Comparison of ENCODE assay signal across 10 mouse cellular contexts in genomic region chr19:36910424-36911045, GRCm38 (mm10). TPM values are rescaled to one million over a fixed set of nuclear protein-coding genes. Genes with fewer than 3 reads are reported as not detected.
DNase-seq lines count a peak whose midpoint lies in the region; ATAC-seq lines count a peak whose summit lies in the region.
"Had no signal": no experiment of that assay in that cellular context is flagged by ENCODE, and none has a peak within 500 bp of the region (broad histone marks: within the 10 kb centered on the region; RNA-seq: fewer than 3 reads in every experiment).

No protein-coding gene starts in this region.

- peak; percentile 35 for DNase-seq in ZHBTc4 (ENCODE audit: low read depth, low spot score)
- peak; percentile 54 to 57 for DNase-seq in layer of hippocampus, adult 8-10 months (ENCODE audit: low spot score in 2 of 2)
- peak; percentile 73 for DNase-seq in midbrain, embryonic 14.5 days
- DNase-seq in lung, postnatal 10 days, result no peak
- no peak for DNase-seq in adrenal gland, adult 8-10 months
- DNase-seq in cerebellum, adult 8-10 months, result no peak
- no peak for DNase-seq in thymus, postnatal 0 days (ENCODE audit: low spot score)

- H3K36me3 ChIP-seq in forebrain, embryonic 13.5 days (ENCODE audit: poor library complexity, severe bottlenecking), result no peaks in the 10 kb centered on the region
- H3K36me3 ChIP-seq in midbrain, embryonic 14.5 days (ENCODE audit: control insufficient read depth, insufficient read depth, low read length), result no peaks in the 10 kb centered on the region

- H3K4me3 ChIP-seq in forebrain, embryonic 13.5 days, result no peak overlapping the region
- no peak overlapping the region for H3K4me3 ChIP-seq in midbrain, embryonic 14.5 days (replicated peaks; ENCODE audit: low read depth, low read length)
- H3K4me3 ChIP-seq: heart, adult 2 months had no signal

- peak; percentile 65 for ATAC-seq in forebrain, embryonic 13.5 days
- peak; percentile 82 for ATAC-seq in midbrain, embryonic 14.5 days (ENCODE audit: low FRiP score, low TSS enrichment)

- H3K27ac ChIP-seq in forebrain, embryonic 13.5 days, result no peak overlapping the region; the same call in none of the 2 replicates
- H3K27ac ChIP-seq in midbrain, embryonic 14.5 days (replicated peaks; ENCODE audit: low read depth, low read length), result 0 out of 2 replicates have a peak overlapping the region, but pooled peaks have one; percentile 16
- H3K27ac ChIP-seq: heart, adult 2 months; macrophage had no signal

- peaks cover 11% of the 10 kb centered on the region for H3K4me1 ChIP-seq in forebrain, embryonic 13.5 days
- 0 out of 2 replicates have a peak, but pooled peaks cover 7% of the 10 kb centered on the region for H3K4me1 ChIP-seq in midbrain, embryonic 14.5 days (ENCODE audit: control insufficient read depth, insufficient read depth, low read length)

- H3K27me3 ChIP-seq in forebrain, embryonic 13.5 days, result no peaks in the 10 kb centered on the region
- H3K27me3 ChIP-seq in midbrain, embryonic 14.5 days (ENCODE audit: control insufficient read depth, insufficient read depth, low read length), result no peaks in the 10 kb centered on the region

- WGBS in forebrain, embryonic 13.5 days, result 15% methylated on average over 12 of the region's 12 CpGs
- 5% methylated on average over 12 of the region's 12 CpGs for WGBS in midbrain, embryonic 14.5 days

- H3K9me3 ChIP-seq in forebrain, embryonic 13.5 days (replicated peaks), result no peaks in the 10 kb centered on the region
- no peaks in the 10 kb centered on the region for H3K9me3 ChIP-seq in midbrain, embryonic 14.5 days (ENCODE audit: control insufficient read depth, low read length)

- no peak overlapping the region for H3K4me2 ChIP-seq in forebrain, embryonic 13.5 days
- H3K4me2 ChIP-seq in midbrain, embryonic 14.5 days (ENCODE audit: low read length), result no peak overlapping the region

- no peak overlapping the region for H3K9ac ChIP-seq in forebrain, embryonic 13.5 days
- H3K9ac ChIP-seq in midbrain, embryonic 14.5 days (replicated peaks; ENCODE audit: low read length), result no peak overlapping the region

RNA-seq across cellular contexts. Expression of gene Fgfbp3, which starts 8.9 kb away (rescaled TPM):
- 25.5 and 26.2 TPM in 2 replicates for polyA plus RNA-seq in forebrain, embryonic 13.5 days (2015; fragmentation: Nextera tagmentation; extraction: Ambion mirVana)
- 1 to 10 TPM; 6.0 to 8.2 (median 6.4) TPM for total RNA-seq in layer of hippocampus, adult 8-10 months (2022)
- polyA plus RNA-seq in midbrain, embryonic 14.5 days (2014; fragmentation: Nextera tagmentation; extraction: Ambion mirVana), result 50.6 and 66.6 TPM in 2 replicates
- 1 to 10 TPM; 4.2 to 6.3 (median 5.3) TPM for total RNA-seq in adrenal gland, adult 8-10 months (2022)
- 5.2 and 6.5 TPM in 2 replicates for polyA plus RNA-seq in thymus, postnatal 0 days (2015; fragmentation: Nextera tagmentation; extraction: Ambion mirVana)

RNA-seq across cellular contexts. Expression of gene Btaf1, which starts 15.3 kb away (rescaled TPM):
- polyA plus RNA-seq in forebrain, embryonic 13.5 days (2015; fragmentation: Nextera tagmentation; extraction: Ambion mirVana), result 11.0 and 12.3 TPM in 2 replicates
- 10 to 100 TPM; 21.4 to 34.2 (median 25.7) TPM for total RNA-seq in layer of hippocampus, adult 8-10 months (2022)
- polyA plus RNA-seq in midbrain, embryonic 14.5 days (2014; fragmentation: Nextera tagmentation; extraction: Ambion mirVana), result 11.4 and 15.4 TPM in 2 replicates
- 10 to 100 TPM; 20.8 to 28.6 (median 27.2) TPM for total RNA-seq in adrenal gland, adult 8-10 months (2022)
- 8.6 and 10.1 TPM in 2 replicates for polyA plus RNA-seq in thymus, postnatal 0 days (2015; fragmentation: Nextera tagmentation; extraction: Ambion mirVana)

Comparison
In these comparisons a context has a peak if more than half of its experiments do, and no peak if none do; other contexts are left out.
1. DNase-seq: peak in ZHBTc4 (single experiment), layer of hippocampus, adult 8-10 months (2 of 2) and midbrain, embryonic 14.5 days (single experiment); none in lung, postnatal 10 days (single experiment), adrenal gland, adult 8-10 months (single experiment), cerebellum, adult 8-10 months (single experiment) and thymus, postnatal 0 days (single experiment).